Mouse (Mus musculus) right cerebral cortex, adult 18-20 months (tissue): Measurements from ENCODE around the gene Trmt61a.

Experiments used
- DNase-seq: peaks from one replicate; pipeline ENCODE4 v3.0.0; 2022; ENCODE audit warnings: mixed read lengths

The Trmt61a gene

DNA sequence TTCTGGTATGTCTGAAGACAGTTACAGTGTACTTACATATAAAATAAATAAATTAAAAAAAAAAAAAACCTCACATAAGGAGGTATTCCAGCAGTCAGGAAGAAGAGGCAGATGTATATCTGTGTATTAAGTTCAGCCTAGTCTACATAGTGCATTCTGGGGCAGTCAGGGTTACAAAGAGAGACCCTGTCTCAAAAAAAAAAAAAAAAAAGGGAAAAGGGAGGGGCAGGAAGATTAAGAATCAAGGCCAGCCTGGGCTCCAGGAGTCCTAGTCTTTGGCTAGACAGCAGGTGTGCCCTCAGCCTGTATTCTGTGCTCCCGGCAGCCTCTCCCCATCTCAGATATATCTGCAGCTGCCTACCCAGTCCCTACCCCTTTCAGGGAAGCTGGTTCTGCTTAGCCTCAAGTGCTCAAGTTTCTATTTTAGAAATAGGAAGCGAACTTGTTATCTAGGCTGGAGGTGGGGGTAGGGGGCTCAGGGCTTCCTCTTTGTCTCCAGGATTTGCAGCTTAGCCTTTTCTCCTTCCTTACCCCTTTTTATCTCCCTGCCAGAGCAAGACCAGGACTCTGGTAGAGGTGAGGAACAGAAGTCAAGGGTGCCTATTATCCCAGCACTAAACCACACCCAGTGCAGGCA, 2.9 kb upstream of the Trmt61a start:
- no peak for DNase-seq

DNA sequence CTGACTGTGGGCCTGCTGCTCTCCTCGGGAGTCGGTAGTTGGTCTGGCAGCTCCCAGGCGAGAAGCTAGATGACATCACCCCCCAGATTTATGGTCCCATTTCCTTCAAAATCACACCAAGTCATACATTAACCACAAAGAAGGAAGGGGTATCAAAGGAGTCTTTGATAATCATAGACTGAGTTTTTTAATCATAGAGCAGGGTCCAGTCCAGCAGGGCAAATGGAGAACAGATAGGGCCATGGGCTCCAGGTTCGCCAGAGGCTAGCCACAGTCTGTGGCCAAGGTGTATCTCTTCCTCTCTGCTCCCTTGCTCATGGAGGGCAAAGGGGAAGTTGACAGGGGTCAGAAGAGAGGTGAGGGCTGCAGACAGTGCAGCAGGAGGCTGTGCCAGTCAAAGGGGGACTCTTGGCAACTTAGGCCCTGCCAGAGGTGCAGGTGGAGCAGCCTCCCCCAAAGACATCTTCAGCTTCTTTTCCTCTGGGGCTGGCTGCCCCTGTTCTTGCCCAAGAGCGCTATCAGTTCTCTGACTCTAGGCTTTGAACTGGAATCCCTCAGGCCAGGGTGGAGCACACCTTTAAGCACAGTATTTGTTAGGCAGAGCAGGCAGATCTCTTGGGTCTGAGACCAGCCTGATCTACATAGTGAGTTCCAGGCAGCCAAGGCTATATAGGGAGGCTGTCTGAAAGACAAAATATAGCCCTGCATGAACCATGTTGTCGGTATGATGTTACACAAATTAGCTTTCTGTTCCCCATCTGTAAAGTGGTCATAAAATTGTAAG, 1.9 kb upstream of the Trmt61a start:
- DNase-seq, result no peak

DNA sequence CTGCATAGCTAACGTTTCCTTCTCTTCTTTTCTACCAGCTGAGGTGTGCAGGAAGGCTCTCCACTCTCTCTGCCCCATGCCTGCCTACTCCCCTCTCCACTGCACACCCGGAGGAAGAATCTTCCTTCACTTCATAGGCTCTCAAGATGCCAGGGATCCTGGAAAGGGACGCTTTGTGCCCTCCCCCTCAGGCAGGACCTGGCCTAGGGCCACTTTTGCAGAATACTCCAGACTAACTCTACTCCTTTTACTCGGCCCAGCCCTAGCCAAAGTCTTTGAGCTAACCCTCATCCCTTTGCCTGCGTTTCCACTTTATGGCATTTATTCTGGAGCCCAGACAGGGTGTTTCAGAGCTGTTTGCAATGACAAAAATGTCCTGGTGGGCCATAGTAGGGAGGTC, 484 bp upstream of the Trmt61a start:
- no peak for DNase-seq

- no peak for DNase-seq
These were observed 697 bp downstream of the Trmt61a start for GRCm38 (mm10) chr12:111678670-111678933.

GRCm38 (mm10) chr12:111678997-111679396, 1.1 kb downstream of the Trmt61a start:
- no peak for DNase-seq

DNA sequence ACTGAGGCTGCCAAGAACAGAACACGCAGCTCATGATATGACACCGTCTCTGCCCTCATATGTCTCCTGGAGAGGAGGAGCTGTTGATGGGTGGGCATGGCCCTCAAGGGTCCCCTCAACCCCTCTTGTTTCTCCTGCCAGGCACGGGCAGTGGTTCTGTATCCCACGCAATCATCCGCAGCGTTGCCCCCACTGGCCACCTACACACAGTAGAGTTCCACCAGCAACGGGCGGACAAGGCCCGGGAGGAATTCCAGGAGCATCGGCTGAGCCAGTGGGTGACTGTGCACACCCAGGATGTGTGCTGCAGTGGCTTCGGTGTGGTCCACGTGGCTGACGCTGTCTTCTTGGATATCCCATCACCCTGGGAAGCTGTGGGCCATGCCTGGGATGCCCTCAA, 2.8 kb downstream of the Trmt61a start:
- peak; percentile 68 for DNase-seq

- peak; percentile 60 for DNase-seq
These were observed 3.4 kb downstream of the Trmt61a start for GRCm38 (mm10) chr12:111681305-111681704.

DNA sequence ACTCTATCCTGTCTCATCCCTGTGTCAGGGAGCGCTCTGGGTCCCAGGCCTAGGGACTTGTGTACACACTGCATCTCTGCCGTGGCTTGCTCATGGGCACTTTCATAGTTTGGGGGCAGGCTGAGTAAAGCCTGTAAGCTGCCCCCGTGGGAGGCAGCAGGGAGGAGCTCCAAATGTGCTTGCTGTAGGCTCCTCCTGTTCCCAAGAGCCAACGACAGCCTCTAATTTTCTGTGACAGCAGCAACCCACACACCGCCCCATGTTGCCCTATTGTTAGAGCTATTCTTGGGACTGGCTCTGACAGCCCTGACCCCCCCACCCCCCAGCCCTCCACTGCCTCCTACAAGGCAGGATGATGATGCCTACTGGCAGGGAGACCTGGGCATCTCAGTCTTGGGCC, 4.1 kb downstream of the Trmt61a start:
- DNase-seq, result peak; percentile 71

GRCm38 (mm10) chr12:111682806-111683205, 4.9 kb downstream of the Trmt61a start:
- no peak for DNase-seq

- peak; percentile 50 for DNase-seq
These were observed 8.5 kb downstream of the Trmt61a start for GRCm38 (mm10) chr12:111686390-111686789.

GRCm38 (mm10) chr12:111687350-111688068, 9.6 kb downstream of the Trmt61a start:
- peak; percentile 83 for DNase-seq

- no peak for DNase-seq
These were observed 10.1 kb downstream of the Trmt61a start for GRCm38 (mm10) chr12:111688069-111688428.

GRCm38 (mm10) chr12:111689426-111689825, 11.5 kb downstream of the Trmt61a start:
- DNase-seq, result no peak

DNA sequence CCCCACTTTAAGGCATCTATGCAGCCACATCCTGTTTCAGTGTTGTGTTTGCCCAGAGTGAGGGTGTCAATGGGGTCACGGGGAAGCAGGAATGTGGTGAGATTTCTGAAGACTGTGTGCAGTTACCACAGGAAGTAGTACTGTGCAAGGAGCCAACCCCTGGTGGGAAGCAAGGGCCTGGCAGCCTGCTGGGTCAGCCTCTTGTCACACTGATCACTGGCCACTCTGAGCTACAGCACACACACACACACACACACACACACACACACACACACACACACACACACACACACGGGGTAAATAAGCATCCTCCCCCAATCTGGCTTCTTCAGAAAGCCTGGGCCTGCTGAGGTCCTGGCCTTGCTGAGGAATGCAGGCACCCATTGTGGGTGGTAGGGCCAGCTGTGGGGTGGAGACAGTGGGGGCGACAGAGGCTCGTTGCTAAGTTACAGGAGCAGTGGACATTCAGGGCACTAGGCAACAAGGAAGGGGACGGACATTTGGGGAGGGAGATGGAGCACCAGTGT, 13.5 kb downstream of the Trmt61a start:
- DNase-seq, result peak; percentile 40

- no peak for DNase-seq
These were observed 15.0 kb downstream of the Trmt61a start for GRCm38 (mm10) chr12:111692899-111693298.

GRCm38 (mm10) chr12:111693341-111694270, 15.7 kb downstream of the Trmt61a start:
- DNase-seq, result peak; percentile 79

GRCm38 (mm10) chr12:111694271-111694781, 16.4 kb downstream of the Trmt61a start:
- no peak for DNase-seq

GRCm38 (mm10) chr12:111694880-111695804, 17.2 kb downstream of the Trmt61a start:
- DNase-seq, result peak; percentile 64

- DNase-seq, result peak; percentile 76
These were observed 18.3 kb downstream of the Trmt61a start for GRCm38 (mm10) chr12:111696239-111696638.

GRCm38 (mm10) chr12:111697708-111698107, 19.8 kb downstream of the Trmt61a start:
- no peak for DNase-seq

- no peak for DNase-seq
These were observed 20.5 kb downstream of the Trmt61a start for GRCm38 (mm10) chr12:111698346-111698913.
